Mouse (Mus musculus): Measurements from ENCODE around the gene Sept6. TPM values are rescaled to one million over a fixed set of nuclear protein-coding genes. Genes with fewer than 3 reads are reported as not detected.

Sept6 gene
- polyA plus RNA-seq, 1 experiment from 2014 or later: 53.0 TPM

Other genes starting within 250 kb of the Sept6 start
- 0.60 and 0.70 TPM in 2 replicates for gene Slc25a43, start 248.1 kb downstream of the Sept6 start, polyA plus RNA-seq (2015; fragmentation: Nextera tagmentation; extraction: Ambion mirVana)
- 483 and 523 TPM in 2 replicates for gene Slc25a5, start 196.1 kb downstream of the Sept6 start, polyA plus RNA-seq (2015; fragmentation: Nextera tagmentation; extraction: Ambion mirVana)
- gene Ube2a, start 117.9 kb downstream of the Sept6 start, polyA plus RNA-seq (2015; fragmentation: Nextera tagmentation; extraction: Ambion mirVana): 108 and 120 TPM in 2 replicates
- gene C330007P06Rik, start 117.7 kb downstream of the Sept6 start, polyA plus RNA-seq (2015; fragmentation: Nextera tagmentation; extraction: Ambion mirVana): 24.4 and 24.7 TPM in 2 replicates
- gene Nkrf, start 88.9 kb downstream of the Sept6 start, polyA plus RNA-seq (2015; fragmentation: Nextera tagmentation; extraction: Ambion mirVana): 11.5 and 12.3 TPM in 2 replicates
- gene Sowahd, start 57.1 kb upstream of the Sept6 start, polyA plus RNA-seq (2015; fragmentation: Nextera tagmentation; extraction: Ambion mirVana): not detected in 2 replicates
- gene Rpl39, start 93.6 kb upstream of the Sept6 start, polyA plus RNA-seq (2015; fragmentation: Nextera tagmentation; extraction: Ambion mirVana): 336 and 348 TPM in 2 replicates
- 27.2 and 30.3 TPM in 2 replicates for gene Upf3b, start 118.5 kb upstream of the Sept6 start, polyA plus RNA-seq (2015; fragmentation: Nextera tagmentation; extraction: Ambion mirVana)
- gene Nkap, start 135.0 kb upstream of the Sept6 start, polyA plus RNA-seq (2015; fragmentation: Nextera tagmentation; extraction: Ambion mirVana): 19.1 and 20.3 TPM in 2 replicates
- 0.20 and 0.22 TPM in 2 replicates for gene Akap14, start 177.0 kb upstream of the Sept6 start, polyA plus RNA-seq (2015; fragmentation: Nextera tagmentation; extraction: Ambion mirVana)
- 449 and 519 TPM in 2 replicates for gene Ndufa1, start 199.4 kb upstream of the Sept6 start, polyA plus RNA-seq (2015; fragmentation: Nextera tagmentation; extraction: Ambion mirVana)
- gene Rnf113a1, start 199.5 kb upstream of the Sept6 start, polyA plus RNA-seq (2015; fragmentation: Nextera tagmentation; extraction: Ambion mirVana): 14.3 and 15.9 TPM in 2 replicates
- gene Gm9, start 219.2 kb upstream of the Sept6 start, polyA plus RNA-seq (2015; fragmentation: Nextera tagmentation; extraction: Ambion mirVana): not detected in 2 replicates
- not detected in 2 replicates for gene Rhox1, start 230.5 kb upstream of the Sept6 start, polyA plus RNA-seq (2015; fragmentation: Nextera tagmentation; extraction: Ambion mirVana)